Mouse (Mus musculus) cerebellum, adult 8-10 months (tissue): ENCODE measurements around the gene Exosc7.
A peak's percentile ranks its signal among the peaks of the same experiment; 100 is the strongest.

ENCODE experiments used
- DNase-seq: peaks from one replicate; pipeline ENCODE4 v3.0.0; 2022

Gene Exosc7

GRCm38 (mm10) chr9:123112805-123113521 is at the start of gene Exosc7, which contains the start of gene Zdhhc3:
Gene Exosc7, plus strand, starts transcription at chr9:123113215.
Gene Zdhhc3, minus strand, starts transcription at chr9:123113205.
- peak; percentile 88 for DNase-seq

- DNase-seq, result no peak
Observed at GRCm38 (mm10) chr9:123079149-123079548, 33.9 kb upstream of the Exosc7 start.

- DNase-seq, result no peak
Observed at GRCm38 (mm10) chr9:123080355-123080754, 32.7 kb upstream of the Exosc7 start.

- no peak for DNase-seq
Observed at GRCm38 (mm10) chr9:123080796-123081195, 32.2 kb upstream of the Exosc7 start.

- DNase-seq, result no peak
Observed at GRCm38 (mm10) chr9:123085373-123085772, 27.6 kb upstream of the Exosc7 start.

GRCm38 (mm10) chr9:123087558-123087957 is 25.5 kb upstream of the Exosc7 start:
- no peak for DNase-seq

GRCm38 (mm10) chr9:123090844-123091243 is 22.2 kb upstream of the Exosc7 start:
- no peak for DNase-seq

- no peak for DNase-seq
Observed at GRCm38 (mm10) chr9:123099631-123100455, 13.2 kb upstream of the Exosc7 start.

- no peak for DNase-seq
Observed at GRCm38 (mm10) chr9:123103425-123103824, 9.6 kb upstream of the Exosc7 start.

- no peak for DNase-seq
Observed at GRCm38 (mm10) chr9:123104362-123104761, 8.7 kb upstream of the Exosc7 start.

- no peak for DNase-seq
Observed at GRCm38 (mm10) chr9:123107186-123107585, 5.8 kb upstream of the Exosc7 start.

- DNase-seq, result no peak
Observed at GRCm38 (mm10) chr9:123109188-123109587, 3.8 kb upstream of the Exosc7 start.

GRCm38 (mm10) chr9:123111751-123112221 is 1.2 kb upstream of the Exosc7 start:
- no peak for DNase-seq

- no peak for DNase-seq
Observed at GRCm38 (mm10) chr9:123113931-123114330, 916 bp downstream of the Exosc7 start.

GRCm38 (mm10) chr9:123115566-123115965 is 2.6 kb downstream of the Exosc7 start:
- DNase-seq, result no peak

- no peak for DNase-seq
Observed at GRCm38 (mm10) chr9:123123017-123123416, 10.0 kb downstream of the Exosc7 start.

GRCm38 (mm10) chr9:123123571-123124412 is 10.8 kb downstream of the Exosc7 start:
- DNase-seq, result no peak

- DNase-seq, result no peak
Observed at GRCm38 (mm10) chr9:123124413-123124981, 11.5 kb downstream of the Exosc7 start.

GRCm38 (mm10) chr9:123127663-123128062 is 14.6 kb downstream of the Exosc7 start:
- DNase-seq, result no peak

- DNase-seq, result no peak
Observed at GRCm38 (mm10) chr9:123132994-123133393, 20.0 kb downstream of the Exosc7 start.

GRCm38 (mm10) chr9:123136953-123137682 is 24.1 kb downstream of the Exosc7 start:
- DNase-seq, result no peak
